Mouse (Mus musculus) layer of hippocampus, postnatal 10 days (tissue): ENCODE measurements around the gene Tgm2. TPM values are rescaled to one million over a fixed set of nuclear protein-coding genes. Genes with fewer than 3 reads are reported as not detected.

Source experiments
- DNase-seq, 2 experiments: peaks; one replicate each; pipeline ENCODE4 v3.0.0; 2021; ENCODE audit warnings: low spot score in 2 of 2
- total RNA-seq, 2 experiments: library from RNA; stranded (reverse); gene quantifications; 2 replicates each; pipeline ENCODE4 v1.2.3; 2021

Gene Tgm2
- total RNA-seq, 2 experiments from 2014 or later = 5.7 to 6.8 TPM

DNA sequence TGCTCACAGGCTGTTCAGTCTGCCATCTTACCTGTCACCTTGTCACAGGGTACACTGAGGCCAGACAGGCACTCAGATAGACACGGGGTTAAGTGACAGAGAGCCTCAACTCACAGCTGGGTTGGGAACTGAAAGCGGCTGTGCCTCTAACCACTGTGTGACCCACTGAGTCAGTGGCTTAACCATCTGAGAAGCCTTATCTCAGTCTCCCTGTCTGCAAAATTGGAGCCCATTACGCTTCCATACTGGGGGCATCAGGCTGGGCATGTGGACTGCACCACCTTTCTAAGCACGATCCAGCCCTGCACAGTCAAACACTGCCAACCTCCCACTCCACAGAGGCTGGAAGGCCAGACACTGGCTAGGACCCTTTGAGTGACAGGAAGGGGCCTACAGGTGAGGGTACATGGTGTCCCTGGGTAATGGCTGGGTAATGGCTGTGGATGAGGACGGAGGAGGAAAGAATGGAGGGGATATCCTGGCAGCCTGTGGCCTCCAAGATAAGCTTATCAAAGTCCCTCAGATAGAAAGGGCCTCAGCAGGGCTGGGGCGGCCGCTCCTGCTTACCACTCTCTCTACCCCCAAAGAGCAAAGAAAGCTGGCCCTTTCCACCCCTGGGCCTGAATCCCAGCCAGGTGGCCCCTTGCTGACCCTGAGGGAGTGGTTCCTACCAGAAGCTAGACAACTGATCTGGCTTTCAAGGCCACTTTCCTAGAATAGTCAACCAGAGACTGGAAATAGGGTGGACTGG lies 4.4 kb downstream of the Tgm2 start:
- no peak for DNase-seq

DNA sequence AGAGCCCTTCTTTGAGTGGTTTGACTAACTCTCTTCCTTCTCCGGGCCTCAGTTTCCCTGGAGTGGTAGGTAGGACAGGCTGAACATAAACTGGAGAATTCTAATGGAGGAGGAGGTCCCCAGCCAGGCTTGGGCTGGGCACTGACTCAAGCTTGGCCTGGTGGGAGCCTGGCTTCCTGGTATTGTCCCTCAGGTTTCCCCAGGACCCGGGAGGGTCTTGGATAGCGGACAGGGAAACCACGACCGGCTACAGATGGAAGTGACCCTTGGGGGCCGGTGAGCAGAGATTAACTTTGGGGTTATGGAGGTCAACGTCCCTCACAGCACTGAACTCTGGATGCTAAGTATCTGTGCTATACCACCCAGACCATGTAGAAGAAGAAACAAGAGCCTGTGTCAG lies 5.0 kb downstream of the Tgm2 start:
- no peak for DNase-seq

DNA sequence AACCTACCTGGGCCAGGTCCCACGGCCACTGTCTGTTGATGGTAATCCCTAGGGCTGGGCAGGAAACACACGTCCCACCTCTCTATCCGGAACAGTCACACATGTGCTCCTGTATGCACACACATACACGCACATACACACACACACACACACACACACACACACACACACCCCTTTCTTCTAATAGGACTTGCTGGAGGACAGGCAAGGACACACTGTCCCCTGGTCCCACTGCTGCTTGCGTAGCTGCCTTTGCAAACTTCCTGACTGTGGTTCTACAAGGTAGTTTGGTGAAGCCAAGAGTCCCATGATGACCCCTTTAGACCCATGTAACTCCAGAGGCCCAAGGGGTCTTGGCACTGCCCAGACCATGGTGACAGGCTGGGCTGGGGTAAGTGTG lies 5.6 kb downstream of the Tgm2 start:
- no peak for DNase-seq

DNA sequence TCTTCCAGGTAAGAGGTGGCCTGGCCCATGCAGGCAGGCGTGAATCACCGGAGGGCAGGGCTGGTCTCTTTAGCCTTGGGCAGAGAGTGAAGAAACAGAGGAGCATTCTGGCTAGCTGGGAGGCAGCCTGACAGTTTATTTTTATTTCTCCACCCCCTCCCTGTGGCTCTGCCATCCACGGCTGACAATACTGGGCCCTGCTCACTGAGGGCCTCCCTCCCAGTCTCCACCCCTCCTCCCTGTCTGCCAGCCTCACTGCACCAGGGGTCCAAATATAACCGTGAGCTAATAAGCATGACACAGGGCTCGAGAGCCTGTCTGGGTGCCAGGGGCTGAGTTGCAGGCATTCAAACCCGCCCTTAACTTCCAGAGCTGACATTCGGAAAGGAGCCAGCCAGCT lies 6.6 kb downstream of the Tgm2 start:
- peak; percentile 23 to 44 for DNase-seq

DNA sequence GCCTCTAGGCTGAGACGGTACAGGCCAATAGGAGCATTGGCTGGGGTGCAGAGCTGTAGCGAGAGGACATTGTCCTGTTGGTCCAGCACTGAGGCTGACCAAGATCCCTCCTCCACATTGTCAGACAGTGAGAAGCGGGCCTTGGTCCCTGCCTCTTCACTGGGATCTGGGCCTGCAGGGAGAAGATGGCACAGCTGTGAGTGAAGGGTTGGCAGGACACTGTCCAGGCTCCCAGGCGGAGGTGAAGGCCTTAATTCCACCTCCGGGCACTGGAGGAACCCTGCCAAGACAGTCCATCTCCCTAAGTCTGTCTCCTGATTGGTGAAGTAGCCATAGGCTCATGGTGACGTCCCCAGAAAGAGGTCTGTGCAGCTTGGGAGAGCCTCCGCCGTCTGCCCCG lies 7.5 kb downstream of the Tgm2 start:
- DNase-seq = no peak

DNA sequence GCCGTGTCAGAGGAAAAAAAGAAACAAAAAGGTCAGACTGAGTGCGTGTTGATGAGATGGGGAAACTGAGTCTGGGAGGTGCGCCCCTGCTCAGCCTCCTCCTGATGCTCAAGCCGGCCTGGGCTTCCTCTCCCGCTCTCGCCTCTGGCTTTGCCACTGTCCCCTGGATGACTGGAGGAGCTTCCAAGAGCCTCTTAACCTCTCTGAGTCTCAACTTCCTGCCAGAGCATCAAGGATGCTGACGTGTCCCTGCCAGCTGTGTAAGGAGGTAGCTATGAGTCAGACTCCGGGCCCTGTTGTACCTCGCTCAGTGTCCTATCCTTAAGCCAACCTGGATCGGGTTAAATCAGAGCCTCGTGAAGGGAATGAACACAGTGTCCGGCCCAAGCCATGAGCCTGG lies 8.5 kb downstream of the Tgm2 start:
- no peak for DNase-seq

DNA sequence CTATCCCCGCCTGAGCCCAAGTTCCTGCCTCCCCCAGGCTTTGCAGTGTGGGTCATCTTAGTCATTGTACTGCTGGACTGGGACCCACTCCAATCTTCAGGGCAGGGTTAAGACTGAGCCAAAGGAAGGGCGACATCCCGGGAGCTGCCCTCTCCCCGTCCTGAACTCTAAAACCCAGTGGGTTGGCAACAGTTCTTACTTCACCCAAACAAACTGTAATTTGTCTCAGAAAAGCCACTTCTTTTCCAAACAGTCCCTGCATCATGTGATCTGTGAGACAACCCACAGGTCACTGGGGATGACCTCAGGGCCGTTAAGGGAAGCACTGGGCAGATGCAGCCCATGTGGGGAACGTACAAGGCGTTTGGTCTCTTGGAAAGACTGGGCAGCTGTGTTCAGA lies 10.0 kb downstream of the Tgm2 start:
- no peak for DNase-seq

DNA sequence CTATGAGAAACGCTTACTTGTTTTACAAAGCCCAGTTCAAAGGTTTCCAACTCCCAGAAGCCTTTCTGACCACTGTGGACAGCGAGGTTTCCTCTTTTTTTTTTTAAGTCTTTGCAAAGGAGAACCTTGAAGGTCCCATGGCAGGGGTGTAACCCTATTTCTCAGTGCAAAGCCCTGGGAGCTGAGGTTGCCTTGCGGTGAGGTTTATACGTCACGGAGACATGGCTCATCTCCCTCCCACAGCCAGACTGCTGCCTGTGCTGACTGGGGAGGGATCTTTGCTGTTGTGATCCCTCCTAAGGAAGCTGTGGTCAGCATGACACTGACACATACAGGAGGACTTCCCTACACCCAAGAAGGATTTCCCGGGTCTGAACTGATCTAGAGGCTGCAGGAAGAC lies 13.2 kb downstream of the Tgm2 start:
- DNase-seq = no peak

DNA sequence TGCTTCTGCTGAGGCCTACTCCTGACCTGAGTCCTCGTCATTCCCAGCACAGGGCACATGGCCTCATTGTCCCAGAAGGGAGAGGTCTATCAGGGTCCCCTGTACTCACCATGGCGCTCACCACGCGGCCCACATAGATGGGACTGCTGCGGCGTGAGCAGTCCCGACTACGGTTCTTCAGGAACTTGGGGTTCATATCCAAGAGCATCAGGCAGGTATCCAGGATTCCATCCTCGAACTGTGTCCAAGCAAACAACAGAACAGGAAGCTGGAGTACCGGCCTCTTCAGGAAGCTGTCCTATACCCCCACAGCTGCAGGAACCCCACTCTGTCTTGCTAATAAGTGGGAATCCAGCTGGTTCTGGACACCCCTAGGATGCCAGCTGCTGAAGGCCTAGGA lies 13.9 kb downstream of the Tgm2 start:
- no peak for DNase-seq

DNA sequence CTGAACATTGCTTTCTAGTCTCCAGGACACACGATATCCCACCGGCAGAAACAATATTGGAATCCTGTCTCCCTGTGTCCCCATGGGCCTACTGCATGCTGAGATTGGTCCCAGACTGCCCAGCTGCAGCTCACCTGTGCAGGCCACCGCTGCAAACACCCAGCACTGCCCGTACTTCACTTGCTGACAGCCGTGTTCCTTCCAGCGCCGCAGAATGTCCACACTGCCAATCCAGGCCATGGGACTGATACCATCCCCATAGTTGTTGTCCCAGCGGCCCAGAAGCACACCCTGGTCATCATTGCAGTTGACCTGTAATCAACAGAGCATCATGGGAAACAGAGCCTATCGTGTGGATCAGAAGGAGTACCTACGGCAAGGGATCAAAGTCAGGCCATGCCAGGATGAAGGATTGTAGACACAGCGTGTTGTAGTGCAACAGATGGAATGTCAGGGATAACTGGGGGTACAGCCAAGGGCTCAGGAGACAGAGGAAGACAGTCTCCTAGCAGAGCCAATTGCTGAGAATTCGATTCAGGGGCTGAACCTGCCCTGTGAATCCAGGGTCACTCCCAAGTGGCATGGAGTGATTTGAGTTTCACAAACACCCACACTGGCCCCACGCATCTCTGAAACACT lies 14.9 kb downstream of the Tgm2 start:
- no peak for DNase-seq

DNA sequence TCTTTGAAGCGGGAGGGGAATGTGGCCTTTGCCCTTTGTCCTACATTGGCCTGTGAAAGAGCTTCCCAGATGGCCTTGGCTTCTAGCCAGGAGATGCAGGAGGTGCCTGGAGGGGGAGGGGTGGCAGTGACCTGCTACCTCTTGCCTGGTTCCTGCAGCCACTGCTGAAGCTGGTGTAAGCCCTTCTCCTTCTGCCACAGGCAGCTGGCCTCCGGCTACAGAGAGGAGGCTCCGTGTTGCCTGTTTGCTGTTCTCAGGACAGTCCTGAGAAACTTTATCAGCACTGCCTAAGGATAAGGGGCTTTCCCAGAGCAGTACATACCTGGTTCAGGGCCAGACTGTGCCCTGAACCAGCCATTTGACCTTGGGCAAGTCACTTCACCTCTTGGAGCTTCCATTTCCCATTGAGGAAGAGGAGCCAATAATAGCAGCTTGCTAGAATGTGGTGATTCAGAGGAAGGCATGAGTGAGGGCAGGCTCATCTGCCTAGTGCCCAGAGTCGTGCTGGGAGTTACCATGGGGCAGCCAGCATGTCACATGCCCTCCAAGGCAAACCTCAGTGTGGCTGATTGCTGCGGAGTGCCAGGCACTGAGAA lies 15.7 kb downstream of the Tgm2 start:
- DNase-seq = peak in 1 of 2 experiments; percentile 46

DNA sequence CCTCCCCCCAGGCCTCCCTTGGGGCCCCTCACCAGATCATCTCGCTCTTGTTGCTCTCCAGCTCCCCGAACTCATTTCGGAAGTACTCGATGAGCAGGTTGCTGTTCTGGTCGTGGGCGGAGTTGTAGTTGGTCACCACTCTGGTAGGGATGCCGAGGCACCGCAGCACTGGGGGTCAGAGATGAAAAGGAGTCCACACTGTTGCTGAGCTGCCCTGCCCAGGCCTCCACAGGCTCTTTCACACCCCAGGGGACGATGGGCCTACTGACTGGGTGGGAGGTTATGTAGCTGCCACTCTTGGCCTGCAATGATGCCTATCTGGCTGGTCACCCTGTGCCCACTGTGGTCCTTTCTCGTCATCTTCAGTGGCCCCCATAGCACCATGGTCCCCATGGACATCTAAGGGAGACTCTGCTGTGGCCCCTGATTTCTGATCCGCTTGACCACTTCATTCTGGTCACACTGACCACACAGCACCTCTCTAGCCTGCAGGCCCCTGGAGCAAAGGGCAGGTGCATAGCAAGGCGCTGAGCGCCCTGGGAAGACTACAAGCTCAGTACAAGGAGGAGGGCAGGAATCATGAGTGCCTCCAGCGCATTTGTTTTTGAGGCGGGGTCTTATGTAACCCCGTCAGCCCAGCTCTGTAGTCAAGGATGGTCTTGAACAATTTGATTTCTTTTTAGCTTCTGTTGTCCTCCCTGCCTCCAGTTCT lies 16.8 kb downstream of the Tgm2 start:
- no peak for DNase-seq

DNA sequence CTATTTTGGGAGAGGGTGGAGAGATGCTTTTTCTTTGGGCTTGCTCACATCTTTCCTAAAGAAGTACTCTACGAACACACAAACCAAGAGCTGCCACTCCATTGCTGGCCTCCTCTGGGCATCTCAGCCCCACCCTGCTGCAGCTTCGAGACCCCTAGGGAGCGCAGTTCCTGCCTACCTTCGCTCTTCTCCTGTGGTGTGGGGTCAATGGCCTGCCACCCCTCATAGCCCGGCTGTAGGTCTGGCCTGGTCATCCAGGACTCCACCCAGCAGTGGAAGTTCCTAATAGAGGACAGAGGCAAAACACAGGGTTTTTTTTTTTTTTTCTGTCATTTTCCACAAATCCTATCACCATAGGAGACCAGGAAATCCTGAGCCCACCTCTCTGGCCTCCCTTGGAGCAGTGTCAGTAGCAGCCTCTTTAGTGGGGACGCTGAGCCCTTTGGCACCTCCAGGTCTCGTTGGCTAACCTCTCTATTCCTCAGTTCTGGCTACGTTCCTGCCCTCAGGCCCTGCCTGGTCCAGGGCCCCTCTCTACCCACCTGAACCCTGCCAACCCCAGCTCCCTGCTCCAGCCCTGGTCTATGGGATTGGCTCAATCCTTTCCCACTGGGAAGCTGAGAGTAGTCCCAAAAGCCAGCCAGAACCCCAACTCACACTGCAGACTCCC lies 17.6 kb downstream of the Tgm2 start:
- DNase-seq = no peak

DNA sequence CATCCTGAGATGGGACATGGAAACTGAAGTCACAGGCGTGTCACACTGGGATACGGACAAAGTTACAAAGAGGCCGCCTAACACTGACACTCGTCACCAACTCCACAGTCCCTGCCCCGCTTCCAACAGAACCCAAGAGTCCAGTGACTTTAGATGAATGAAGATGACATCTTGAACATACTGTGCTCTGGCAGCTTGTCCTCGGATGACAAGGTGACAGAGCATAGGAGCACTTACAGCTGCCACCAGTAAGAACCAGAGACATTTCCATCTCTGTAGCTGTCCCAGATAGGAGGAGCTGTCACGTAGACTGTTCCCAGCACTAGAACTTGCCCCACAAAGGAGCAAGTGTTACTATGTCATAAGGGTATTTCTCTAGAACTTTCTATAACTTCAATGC lies 18.4 kb downstream of the Tgm2 start:
- DNase-seq = no peak

DNA sequence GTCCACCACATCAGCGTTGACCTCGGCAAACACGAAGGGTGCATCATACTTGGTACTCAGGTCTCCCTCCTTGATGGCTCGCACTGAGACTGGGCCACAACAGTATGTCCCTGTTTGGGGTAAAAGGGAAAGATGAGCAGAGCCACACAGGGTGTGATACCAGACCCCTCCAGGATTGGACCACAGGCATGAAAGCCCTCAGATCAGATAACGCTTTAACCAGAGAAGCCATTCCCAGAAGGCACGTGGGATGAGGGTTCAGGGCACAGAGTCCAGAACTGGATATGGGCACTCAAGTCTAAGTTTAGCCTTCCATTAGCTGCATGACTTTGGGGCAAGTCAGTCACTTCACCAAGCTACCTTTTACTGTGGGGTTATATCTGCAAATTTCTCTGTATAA lies 19.0 kb downstream of the Tgm2 start:
- no peak for DNase-seq

DNA sequence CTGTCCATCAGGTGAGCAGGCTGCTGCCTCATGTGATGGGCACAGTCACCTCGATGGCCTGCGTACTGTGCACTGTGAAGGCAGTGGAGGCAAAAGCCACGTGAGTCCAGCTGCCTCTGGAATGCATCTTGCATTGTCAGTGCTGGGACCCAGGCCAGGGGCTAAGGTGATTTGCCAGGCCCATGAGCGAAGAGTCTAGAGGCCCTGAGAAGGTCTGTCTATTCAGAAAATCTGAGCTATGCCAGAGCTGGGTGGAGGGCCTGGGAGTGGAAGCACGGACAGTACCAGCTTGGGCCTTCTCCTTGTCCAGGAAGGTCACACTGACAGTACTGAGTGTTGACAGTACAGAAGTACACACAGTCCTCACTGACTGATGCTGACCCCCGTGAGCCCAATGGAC lies 23.4 kb downstream of the Tgm2 start:
- DNase-seq = no peak

DNA sequence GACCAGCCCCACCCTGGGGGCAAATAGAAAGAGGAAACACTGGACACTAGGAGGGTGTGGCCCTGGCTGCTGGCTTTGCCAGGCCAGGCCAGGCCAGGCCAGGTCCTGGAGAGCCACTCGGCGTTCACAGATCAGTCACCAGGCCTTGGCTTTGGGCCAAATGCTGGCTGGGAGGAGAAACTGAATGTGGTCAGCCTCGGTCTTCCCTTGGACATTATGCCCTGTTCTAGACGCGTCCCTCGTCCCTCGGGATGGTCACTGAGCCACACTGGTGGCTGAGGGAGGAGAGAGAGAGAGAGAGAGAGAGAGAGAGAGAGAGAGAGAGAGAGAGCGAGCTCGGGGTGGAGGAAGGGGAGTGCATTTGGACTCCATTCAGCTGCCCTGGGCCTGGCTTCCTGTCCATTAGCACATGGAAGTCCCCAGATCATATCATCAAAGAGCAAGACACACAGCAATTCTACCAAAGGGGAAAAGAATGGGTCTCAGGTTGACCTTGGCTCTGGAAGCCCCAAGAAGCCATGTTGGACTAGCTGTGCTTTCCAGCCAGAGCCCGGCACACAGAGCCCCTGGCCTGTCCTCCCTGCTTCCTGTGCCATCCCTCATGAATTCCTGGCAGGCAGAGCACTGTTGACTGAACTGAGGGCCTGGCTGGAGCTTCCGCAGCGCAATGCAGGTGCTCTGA lies 24.4 kb downstream of the Tgm2 start:
- peak; percentile 27 to 54 for DNase-seq

DNA sequence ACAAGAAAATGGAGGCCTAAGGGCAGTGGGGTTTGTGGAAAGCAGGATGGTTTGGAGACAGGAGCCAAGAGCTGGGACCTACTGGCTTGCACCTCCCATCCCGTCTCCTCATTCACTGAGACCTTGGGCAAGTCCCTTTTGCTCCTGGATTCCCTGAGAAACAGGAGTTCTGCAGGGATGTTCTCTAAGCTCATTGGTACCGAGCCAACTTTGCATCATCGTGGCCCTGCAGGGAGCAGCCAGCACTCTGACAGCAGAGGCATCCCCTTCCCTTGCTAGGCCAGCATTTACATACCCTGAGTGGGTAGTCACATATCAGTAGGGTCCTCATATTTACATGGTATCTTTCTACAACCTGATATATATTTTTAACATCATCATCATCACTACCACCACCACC lies 25.4 kb downstream of the Tgm2 start:
- no peak for DNase-seq

DNA sequence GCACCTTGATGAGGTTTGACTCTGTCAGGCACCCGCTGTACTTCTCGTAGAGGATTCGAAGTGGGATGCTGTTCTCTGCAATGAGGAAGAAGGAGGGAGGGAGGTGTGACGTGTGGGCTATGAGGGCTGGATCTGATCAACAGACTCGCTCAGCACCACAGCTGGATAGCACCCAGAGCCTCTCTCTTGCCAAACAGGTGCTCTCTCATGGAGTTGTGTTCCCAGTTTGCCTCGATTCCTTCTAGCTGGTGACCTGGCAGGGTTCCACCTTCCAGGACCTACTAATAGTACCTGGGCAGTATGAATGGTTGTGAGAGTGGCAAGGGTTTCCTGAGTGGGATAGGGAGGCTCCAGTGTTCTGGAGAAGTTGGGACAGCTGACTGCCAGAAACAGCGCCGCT lies 26.0 kb downstream of the Tgm2 start:
- no peak for DNase-seq

DNA sequence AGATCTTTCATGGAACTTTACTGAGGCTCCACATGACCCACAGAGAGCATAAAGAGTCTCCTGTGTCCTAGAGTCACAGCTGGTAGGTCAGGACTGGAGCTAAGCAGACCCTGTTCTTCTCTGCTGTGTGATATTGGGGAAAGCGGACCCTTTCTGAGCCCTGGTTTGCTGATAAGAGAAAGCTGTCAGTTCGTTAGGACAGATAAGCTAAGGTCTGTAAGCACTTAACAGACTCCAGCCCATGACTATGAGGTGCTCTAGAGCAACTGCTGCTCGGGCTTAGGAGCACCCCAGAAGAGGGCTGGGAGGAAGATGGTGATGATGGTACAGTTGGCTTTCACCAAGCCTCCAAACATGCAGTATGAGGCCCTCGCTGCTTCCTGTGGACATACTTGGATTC lies 27.1 kb downstream of the Tgm2 start:
- no peak for DNase-seq

DNA sequence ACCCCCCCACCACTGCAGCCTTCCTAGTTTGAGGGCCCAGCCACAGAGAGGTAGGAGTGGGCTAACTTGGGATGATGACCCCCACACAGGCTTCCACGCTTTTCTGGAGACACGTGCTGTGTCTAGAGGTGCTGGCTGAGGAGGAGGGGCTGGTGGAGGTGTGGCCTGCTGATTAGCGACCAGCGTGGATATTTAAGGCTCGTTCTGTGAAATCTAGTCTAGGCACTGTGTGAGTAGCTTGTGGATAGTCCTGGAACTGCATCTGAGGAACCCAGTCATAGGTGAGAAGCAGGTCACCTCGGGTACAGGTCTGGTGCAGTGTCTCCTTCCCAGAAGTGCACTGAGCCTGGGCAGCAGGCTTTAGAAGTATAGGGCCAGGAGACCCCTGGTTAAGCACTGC lies 29.6 kb downstream of the Tgm2 start:
- DNase-seq = no peak
